Mouse (Mus musculus) MEL (cell line): ENCODE data around the gene P4ha2. TPM values are rescaled to one million over a fixed set of nuclear protein-coding genes. Genes with fewer than 3 reads are reported as not detected.

ENCODE experiments used
- DNase-seq: peaks from one replicate; pipeline ENCODE4 v3.0.0; 2011; ENCODE audit warnings: low read depth, low spot score
- H3K27ac ChIP-seq: 2 replicates; pipeline ENCODE4 v1.5.1; 2012; ENCODE audit warnings: low read depth, mild to moderate bottlenecking, control low read depth, low read length, moderate library complexity; ENCODE audit not compliant: control insufficient read depth
- H3K27me3 ChIP-seq, 2 experiments: fragments of 150-350 bp in 1 of 2; sonication (generic) in 1 of 2; 2 replicates each; pipeline ENCODE4 v1.6.1; 2012; ENCODE audit warnings: low read length in 2 of 2, mild to moderate bottlenecking in 2 of 2, improper control_type of control experiment in 1 of 2, moderate library complexity in 1 of 2; ENCODE audit not compliant: insufficient read depth in 2 of 2, control insufficient read depth in 1 of 2
- H3K36me3 ChIP-seq, 2 experiments: 2 replicates each; pipeline ENCODE4 v1.6.1; 2012 to 2014; ENCODE audit warnings: low read length in 2 of 2, improper control_type of control experiment in 1 of 2, inconsistent platforms in 1 of 2, mild to moderate bottlenecking in 1 of 2; ENCODE audit not compliant: insufficient read depth in 2 of 2, control insufficient read depth in 1 of 2
- H3K4me1 ChIP-seq, 2 experiments: fragments of 150-350 bp in 1 of 2; sonication (generic) in 1 of 2; 2 replicates each; pipeline ENCODE4 v1.6.1; 2012; ENCODE audit warnings: low read length in 2 of 2, improper control_type of control experiment in 1 of 2, mild to moderate bottlenecking in 1 of 2; ENCODE audit not compliant: insufficient read depth in 2 of 2, control insufficient read depth in 1 of 2
- H3K4me3 ChIP-seq, 2 experiments: fragments of 150-350 bp in 1 of 2; sonication (generic) in 1 of 2; 2 replicates each; pipeline ENCODE4 v1.5.1; 2012; ENCODE audit warnings: low read depth in 2 of 2, low read length in 2 of 2, mild to moderate bottlenecking in 2 of 2, moderate library complexity in 2 of 2, control low read depth in 1 of 2, improper control_type of control experiment in 1 of 2; ENCODE audit not compliant: control insufficient read depth in 1 of 2, insufficient read depth in 1 of 2
- H3K79me2 ChIP-seq: 2 replicates; pipeline ENCODE4 v1.6.1; 2012; ENCODE audit warnings: mild to moderate bottlenecking, low read length, moderate library complexity; ENCODE audit not compliant: control insufficient read depth, poor library complexity, insufficient read depth
- H3K9ac ChIP-seq: 2 replicates; pipeline ENCODE4 v1.6.1; 2012; ENCODE audit warnings: low read depth, mild to moderate bottlenecking, control low read depth, low read length, moderate library complexity; ENCODE audit not compliant: control insufficient read depth, poor library complexity, severe bottlenecking
- H3K9me3 ChIP-seq: fragments of 150-350 bp; sonication (generic); replicated peaks from 2 replicates; pipeline ENCODE4 v1.6.1; 2012; ENCODE audit warnings: mild to moderate bottlenecking, low read length, improper control_type of control experiment, moderate library complexity; ENCODE audit not compliant: insufficient read depth
- BHLHE40 ChIP-seq: IDR thresholded peaks from 2 replicates; pipeline ENCODE4 v1.6.1; 2012; ENCODE audit warnings: low read depth, mild to moderate bottlenecking, inconsistent platforms, low read length, improper control_type of control experiment, borderline replicate concordance
- CHD1 ChIP-seq: IDR thresholded peaks from 2 replicates; pipeline ENCODE4 v1.6.1; 2012; ENCODE audit warnings: low read depth, mild to moderate bottlenecking, inconsistent platforms, low read length, improper control_type of control experiment
- CTCF ChIP-seq, 3 experiments: IDR thresholded peaks in 2 of 3; conservative IDR thresholded peaks in 1 of 3; 2 replicates each; pipeline ENCODE4 v1.5.1; 2011 to 2012; ENCODE audit warnings: low read length in 3 of 3, low read depth in 2 of 3, mild to moderate bottlenecking in 2 of 3, improper control_type of control experiment in 1 of 3, inconsistent platforms in 1 of 3, mixed read lengths in 1 of 3, moderate library complexity in 1 of 3; ENCODE audit not compliant: control insufficient read depth in 1 of 3, insufficient read depth in 1 of 3, poor library complexity in 1 of 3, severe bottlenecking in 1 of 3
- E2F4 ChIP-seq: IDR thresholded peaks from 2 replicates; pipeline ENCODE4 v1.6.1; 2011; ENCODE audit warnings: low read depth, low read length, improper control_type of control experiment, borderline replicate concordance
- EP300 ChIP-seq, 2 experiments: IDR thresholded peaks; 2 replicates each; pipeline ENCODE4 v1.6.1; 2011; ENCODE audit warnings: improper control_type of control experiment in 2 of 2, low read length in 2 of 2, low read depth in 1 of 2, mild to moderate bottlenecking in 1 of 2
- ETS1 ChIP-seq: IDR thresholded peaks from 2 replicates; pipeline ENCODE4 v1.6.1; 2012; ENCODE audit warnings: low read depth, mild to moderate bottlenecking, inconsistent platforms, low read length, improper control_type of control experiment, moderate library complexity
- GABPA ChIP-seq: IDR thresholded peaks from 2 replicates; pipeline ENCODE4 v1.6.1; 2012; ENCODE audit warnings: low read depth, mild to moderate bottlenecking, inconsistent platforms, low read length, improper control_type of control experiment, moderate library complexity
- MAFK ChIP-seq: IDR thresholded peaks from 2 replicates; pipeline ENCODE4 v1.6.1; 2011; ENCODE audit warnings: low read depth, mild to moderate bottlenecking, low read length, improper control_type of control experiment, borderline replicate concordance
- MAX ChIP-seq: IDR thresholded peaks from 2 replicates; pipeline ENCODE4 v1.6.1; 2011; ENCODE audit warnings: low read length, improper control_type of control experiment
- MYB ChIP-seq: IDR thresholded peaks from 2 replicates; pipeline ENCODE4 v1.6.1; 2011; ENCODE audit warnings: mild to moderate bottlenecking, low read depth, low read length, improper control_type of control experiment
- NRF1 ChIP-seq: IDR thresholded peaks from 2 replicates; pipeline ENCODE4 v1.6.1; 2014; ENCODE audit warnings: low read depth, mild to moderate bottlenecking, inconsistent platforms, low read length, improper control_type of control experiment, moderate library complexity; ENCODE audit not compliant: poor library complexity, insufficient read depth, severe bottlenecking
- POLR2AphosphoS2 ChIP-seq: IDR thresholded peaks from 2 replicates; pipeline ENCODE4 v1.6.1; 2011; ENCODE audit warnings: low read length, improper control_type of control experiment
- POLR2AphosphoS5 ChIP-seq: IDR thresholded peaks from 2 replicates; pipeline ENCODE4 v1.6.1; 2012; ENCODE audit warnings: low read depth, borderline replicate concordance, mild to moderate bottlenecking, inconsistent platforms, low read length, moderate library complexity, mixed read lengths
- SIN3A ChIP-seq: IDR thresholded peaks from 2 replicates; pipeline ENCODE4 v1.6.1; 2012; ENCODE audit warnings: low read length, improper control_type of control experiment, inconsistent platforms
- TAL1 ChIP-seq: IDR thresholded peaks from 2 replicates; pipeline ENCODE4 v1.6.1; 2012; ENCODE audit warnings: mild to moderate bottlenecking, inconsistent platforms, low read length, moderate library complexity, mixed read lengths
- TBP ChIP-seq: IDR thresholded peaks from 2 replicates; pipeline ENCODE4 v1.8.0; 2011; ENCODE audit warnings: low read depth, low read length, improper control_type of control experiment
- TCF12 ChIP-seq: IDR thresholded peaks from 2 replicates; pipeline ENCODE4 v1.6.1; 2014; ENCODE audit warnings: low read depth, mild to moderate bottlenecking, inconsistent platforms, low read length, improper control_type of control experiment, moderate library complexity
- USF1 ChIP-seq: IDR thresholded peaks from 2 replicates; pipeline ENCODE4 v1.6.1; 2014; ENCODE audit warnings: low read depth, mild to moderate bottlenecking, inconsistent platforms, low read length, improper control_type of control experiment, moderate library complexity
- USF2 ChIP-seq, 2 experiments: IDR thresholded peaks; 2 replicates each; pipeline ENCODE4 v1.6.1; 2011 to 2012; ENCODE audit warnings: improper control_type of control experiment in 2 of 2, low read length in 2 of 2, borderline replicate concordance in 1 of 2, inconsistent platforms in 1 of 2, low read depth in 1 of 2, mild to moderate bottlenecking in 1 of 2; ENCODE audit not compliant: insufficient read depth in 1 of 2
- ZKSCAN1 ChIP-seq: IDR thresholded peaks from 2 replicates; pipeline ENCODE4 v1.6.1; 2012; ENCODE audit warnings: low read depth, mild to moderate bottlenecking, inconsistent platforms, low read length, improper control_type of control experiment, moderate library complexity
- ZNF384 ChIP-seq: IDR thresholded peaks from 2 replicates; pipeline ENCODE4 v1.6.1; 2012; ENCODE audit warnings: low read depth, mild to moderate bottlenecking, inconsistent platforms, low read length, improper control_type of control experiment
- polyA plus RNA-seq, 2 experiments: library from polyadenylated mRNA; stranded (reverse) in 1 of 2; unstranded in 1 of 2; fragments of >175 nt in 1 of 2; fragments of >200 nt in 1 of 2; gene quantifications; 2 replicates each; pipeline versions ENCODE4 v1.2.1 to v1.2.4; 2012; ENCODE audit warnings: low replicate concordance in 2 of 2, low read depth in 1 of 2; ENCODE audit not compliant: insufficient read length in 2 of 2, insufficient read depth in 1 of 2, missing spikeins in 1 of 2
- total RNA-seq: library from RNA; depleted of rRNA; stranded (reverse); fragments of 300-350 nt; gene quantifications from 2 replicates; pipeline ENCODE4 v1.2.3, GENCODE M21; 2012

Gene P4ha2
- total and polyA plus RNA-seq, 3 experiments, result 18.6 to 57.8 TPM; not detected in 1

DNA sequence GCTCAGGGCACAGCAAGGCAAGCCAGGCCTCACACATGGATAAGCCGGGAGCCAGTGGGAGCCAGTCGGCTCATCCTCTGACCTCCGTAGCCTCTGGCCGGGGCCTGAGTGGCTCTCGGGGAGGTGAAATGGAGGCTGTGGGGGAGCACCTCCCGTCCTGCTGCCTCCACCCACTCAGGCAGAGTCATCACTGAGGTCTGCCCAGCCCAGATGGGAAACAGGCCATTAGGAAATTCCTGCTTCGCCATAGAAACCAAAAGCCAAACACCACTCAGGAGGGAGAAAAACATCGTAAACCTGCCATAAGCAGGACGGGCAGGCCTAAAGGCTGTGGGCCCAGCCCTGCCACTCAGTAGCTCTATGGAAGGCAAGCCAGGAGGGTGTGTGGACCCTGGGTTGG lies 39.6 kb upstream of the P4ha2 start:
- Histone ChIP-seq H3K36me3 (no peaks in the 10 kb centered on the region), H3K4me1 (peaks cover 0 to 2% of the 10 kb centered on the region in 2 experiments; a peak in 1 of 4 replicates), H3K4me3 (no peak overlapping the region), H3K79me2 (no peaks in the 10 kb centered on the region), H3K9ac (no peak overlapping the region), H3K27me3 (peaks cover 0 to 2% of the 10 kb centered on the region in 2 experiments; a peak in 1 of 4 replicates), H3K27ac (no peak overlapping the region), H3K9me3 (no peaks in the 10 kb centered on the region)
- DNase-seq, result no peak
- TF ChIP-seq MAFK, result no peak
- no peak for TF ChIP-seq MYB
- TF ChIP-seq USF2 (IDR thresholded peaks at IDR 0.05; ENCODE audit: borderline replicate concordance in 1 of 2, insufficient read depth in 1 of 2, low read depth in 1 of 2, low read length in 2 of 2), result no peak
- no peak for TF ChIP-seq SIN3A
- TF ChIP-seq E2F4, result no peak
- no peak for TF ChIP-seq MAX
- TF ChIP-seq TCF12, result no peak
- TF ChIP-seq ZNF384, result no peak
- TF ChIP-seq ZKSCAN1, result no peak
- TF ChIP-seq POLR2AphosphoS2, result no peak
- no peak for TF ChIP-seq CTCF (IDR thresholded peaks at IDR 0.05 in 2 of 3, conservative IDR thresholded peaks at IDR 0.05 in 1 of 3; ENCODE audit: control insufficient read depth in 1 of 3, insufficient read depth in 1 of 3, low read depth in 2 of 3, low read length in 3 of 3, poor library complexity in 1 of 3, severe bottlenecking in 1 of 3)
- no peak for TF ChIP-seq BHLHE40
- TF ChIP-seq POLR2AphosphoS5, result no peak
- no peak for TF ChIP-seq USF1

DNA sequence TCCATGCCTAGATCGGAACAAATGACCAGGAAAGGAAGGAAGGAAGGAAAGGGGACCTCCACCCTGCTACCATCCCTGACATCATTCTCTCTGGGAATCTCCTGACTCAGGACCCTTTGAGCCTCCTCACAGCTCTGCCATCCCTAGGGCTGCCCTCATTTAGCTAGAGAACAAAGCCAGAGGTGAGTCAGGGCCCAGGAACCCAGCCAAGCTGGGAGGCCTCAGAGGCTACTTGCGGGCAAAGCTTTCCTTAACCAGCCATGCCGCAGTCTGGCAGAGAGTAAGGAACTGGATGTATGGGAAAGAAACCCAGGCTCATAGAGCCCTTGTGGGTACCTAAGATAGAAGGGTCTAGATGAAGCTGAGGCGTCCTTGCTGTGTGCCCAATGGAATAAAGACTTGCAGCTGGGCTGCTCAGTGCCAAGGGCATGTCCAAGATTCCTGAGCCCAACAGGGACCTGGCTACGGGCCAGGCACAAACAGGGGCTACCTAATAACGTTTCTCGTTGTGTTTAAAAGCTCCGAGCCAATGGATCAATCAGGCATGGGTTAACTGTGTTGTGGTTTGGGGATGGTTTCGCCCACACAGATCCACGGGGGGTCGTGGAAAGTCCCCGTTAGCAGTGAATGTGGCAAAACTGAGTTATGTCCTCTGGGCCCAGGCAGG lies 37.7 kb upstream of the P4ha2 start:
- H3K4me3 ChIP-seq, result no peak overlapping the region
- H3K27me3 ChIP-seq, result peaks cover 2 to 4% of the 10 kb centered on the region in 2 experiments; a peak in 3 of 4 replicates
- no peak for DNase-seq
- no peaks in the 10 kb centered on the region for H3K36me3 ChIP-seq
- TF ChIP-seq TBP, result no peak
- no peak for TF ChIP-seq GABPA
- no peak for TF ChIP-seq POLR2AphosphoS2
- no peak for TF ChIP-seq TAL1
- TF ChIP-seq ZNF384, result no peak
- no peak for TF ChIP-seq EP300 (IDR thresholded peaks at IDR 0.05; ENCODE audit: low read depth in 1 of 2, low read length in 2 of 2)
- TF ChIP-seq ETS1, result no peak
- no peak for TF ChIP-seq CHD1
- no peak for TF ChIP-seq NRF1
- TF ChIP-seq TCF12, result no peak
- TF ChIP-seq BHLHE40, result no peak
- TF ChIP-seq, all 39 proteins: peak for 0
- Histone ChIP-seq H3K9me3 (no peaks in the 10 kb centered on the region), H3K27ac (no peak overlapping the region), H3K79me2 (no peaks in the 10 kb centered on the region), H3K4me1 (peaks cover 0 to 2% of the 10 kb centered on the region in 2 experiments; a peak in 1 of 4 replicates), H3K9ac (no peak overlapping the region)
